Mouse (Mus musculus) naive thymus-derived CD4-positive, alpha-beta T cell, adult 5 months (primary cell): Measurements from ENCODE around the gene Olfr1284. TPM values are rescaled to one million over a fixed set of nuclear protein-coding genes. Genes with fewer than 3 reads are reported as not detected.

Experiments
- polyA plus RNA-seq: library from polyadenylated mRNA; unstranded; fragments of 100-300 nt; shearing (Covaris generic); gene quantifications from one replicate; pipeline ENCODE4 v1.2.1, GENCODE M21; 2017

Gene Olfr1284
- polyA plus RNA-seq, result not detected

GRCm38 (mm10) chr2:111375222-111375621 is at the start of gene Olfr1284:
Olfr1284 (plus strand) TSS chr2:111375522.

GRCm38 (mm10) chr2:111326220-111326619 is 49.1 kb upstream of the Olfr1284 start, which contains the start of gene Olfr1281:
Olfr1281 (plus strand) TSS chr2:111326520.

GRCm38 (mm10) chr2:111335976-111336375 is 39.3 kb upstream of the Olfr1284 start, which contains the start of gene Olfr1282:
Olfr1282 (minus strand) TSS chr2:111336076.

GRCm38 (mm10) chr2:111366490-111366889 is 8.8 kb upstream of the Olfr1284 start, which contains the start of gene Olfr1283:
Olfr1283 (plus strand) TSS chr2:111366790.

GRCm38 (mm10) chr2:111422931-111423330 is 47.6 kb downstream of the Olfr1284 start, which contains the start of gene Olfr1286:
Olfr1286 (minus strand) TSS chr2:111423115.

Other genes with a start within 250 kb of the Olfr1284 start
- not detected for gene Gm15130, start 222.6 kb upstream of the Olfr1284 start, polyA plus RNA-seq
- gene 4930430A15Rik, start 145.9 kb upstream of the Olfr1284 start, polyA plus RNA-seq, result not detected
- gene Olfr1275, start 140.2 kb upstream of the Olfr1284 start, polyA plus RNA-seq, result not detected
- not detected for gene Olfr1276, start 121.0 kb upstream of the Olfr1284 start, polyA plus RNA-seq
- gene Olfr1277, start 101.4 kb upstream of the Olfr1284 start, polyA plus RNA-seq, result 0.07 TPM
- not detected for gene Olfr1278, start 85.4 kb upstream of the Olfr1284 start, polyA plus RNA-seq
- gene Olfr1279, start 74.9 kb upstream of the Olfr1284 start, polyA plus RNA-seq, result not detected
- gene Olfr1280, start 61.5 kb upstream of the Olfr1284 start, polyA plus RNA-seq, result not detected
- not detected for gene Olfr1281, start 49.0 kb upstream of the Olfr1284 start, polyA plus RNA-seq
- gene Olfr1282, start 39.4 kb upstream of the Olfr1284 start, polyA plus RNA-seq, result not detected
- gene Olfr1283, start 8.7 kb upstream of the Olfr1284 start, polyA plus RNA-seq, result not detected
- gene Olfr1286, start 47.6 kb downstream of the Olfr1284 start, polyA plus RNA-seq, result not detected
- not detected for gene Olfr1287, start 73.6 kb downstream of the Olfr1284 start, polyA plus RNA-seq
- gene Olfr1288, start 98.6 kb downstream of the Olfr1284 start, polyA plus RNA-seq, result not detected
- not detected for gene Olfr1289, start 105.3 kb downstream of the Olfr1284 start, polyA plus RNA-seq
- gene Olfr1290, start 118.3 kb downstream of the Olfr1284 start, polyA plus RNA-seq, result not detected
- 0.10 TPM for gene Olfr1291-ps1, start 121.7 kb downstream of the Olfr1284 start, polyA plus RNA-seq
- gene Olfr1293-ps, start 149.7 kb downstream of the Olfr1284 start, polyA plus RNA-seq, result not detected
- gene Olfr1294, start 164.8 kb downstream of the Olfr1284 start, polyA plus RNA-seq, result not detected
- not detected for gene Olfr1295, start 194.2 kb downstream of the Olfr1284 start, polyA plus RNA-seq